Mouse (Mus musculus): ENCODE results near the gene Fut4. TPM values are rescaled to one million over a fixed set of nuclear protein-coding genes. Genes with fewer than 3 reads are reported as not detected.

Gene Fut4
- 66.1 and 74.8 TPM in 2 replicates for polyA plus RNA-seq (2012; rRNA removed)

GRCm38 (mm10) chr9:14752001-14752522 is at the start of gene Fut4:
Gene Fut4 (minus strand): TSS chr9:14752393.

GRCm38 (mm10) chr9:14784039-14785002 is 32.1 kb upstream of the Fut4 start, which contains the start of the genes Mre11a and Ankrd49:
Gene Mre11a (plus strand): TSS chr9:14784654.
Gene Ankrd49 (minus strand): TSS chr9:14784856.

GRCm38 (mm10) chr9:14770803-14771471 is 18.7 kb upstream of the Fut4 start, which contains the start of gene 1700012B09Rik:
Gene 1700012B09Rik (minus strand): TSS chr9:14771030.

GRCm38 (mm10) chr9:14740151-14740924 is 11.9 kb downstream of the Fut4 start, which contains the start of gene Piwil4:
Gene Piwil4 (minus strand): TSS chr9:14740733.

Other genes starting within 250 kb of the Fut4 start
- 13.2 and 14.4 TPM in 2 replicates for gene Amotl1, start 107.3 kb downstream of the Fut4 start, polyA plus RNA-seq (2012; rRNA removed)
- 4.6 and 4.9 TPM in 2 replicates for gene Piwil4, start 11.7 kb downstream of the Fut4 start, polyA plus RNA-seq (2012; rRNA removed)
- gene 1700012B09Rik, start 18.6 kb upstream of the Fut4 start, polyA plus RNA-seq (2012; rRNA removed), result not detected in 2 replicates
- 1.8 and 2.6 TPM in 2 replicates for gene Mre11a, start 32.3 kb upstream of the Fut4 start, polyA plus RNA-seq (2012; rRNA removed)
- 3.8 and 4.5 TPM in 2 replicates for gene Ankrd49, start 32.5 kb upstream of the Fut4 start, polyA plus RNA-seq (2012; rRNA removed)
- 0.58 and 1.1 TPM in 2 replicates for gene Gpr83, start 107.8 kb upstream of the Fut4 start, polyA plus RNA-seq (2012; rRNA removed)
- 0.95 TPM in 2 replicates for gene Izumo1r, start 151.6 kb upstream of the Fut4 start, polyA plus RNA-seq (2012; rRNA removed)